Mouse (Mus musculus): Measurements from ENCODE around the gene Zfp518a.
A peak's percentile ranks its signal among the peaks of the same experiment; 100 is the strongest.

Zfp518a gene

GRCm38 (mm10) chr19:40894519-40895392 is at the start of gene Zfp518a:
Gene Zfp518a (plus strand): TSS chr19:40894705.
- peak; percentile 90 to 95 for DNase-seq

- DNase-seq, result no peak
Measured at GRCm38 (mm10) chr19:40844731-40845130, 49.8 kb upstream of the Zfp518a start.

GRCm38 (mm10) chr19:40849391-40849790 is 45.1 kb upstream of the Zfp518a start:
- no peak for DNase-seq

- DNase-seq, result no peak
Measured at GRCm38 (mm10) chr19:40859555-40859954, 35.0 kb upstream of the Zfp518a start.

- no peak for DNase-seq
Measured at GRCm38 (mm10) chr19:40868284-40868683, 26.2 kb upstream of the Zfp518a start.

GRCm38 (mm10) chr19:40869425-40870105 is 24.9 kb upstream of the Zfp518a start:
- no peak for DNase-seq

GRCm38 (mm10) chr19:40872955-40873665 is 21.4 kb upstream of the Zfp518a start:
- DNase-seq, result peak; percentile 94 to 96

GRCm38 (mm10) chr19:40881700-40882099 is 12.8 kb upstream of the Zfp518a start:
- DNase-seq, result no peak

- no peak for DNase-seq
Measured at GRCm38 (mm10) chr19:40888887-40889286, 5.6 kb upstream of the Zfp518a start.

GRCm38 (mm10) chr19:40894071-40894506 is 416 bp upstream of the Zfp518a start:
- DNase-seq, result no peak

- DNase-seq, result no peak
Measured at GRCm38 (mm10) chr19:40895393-40895703, 843 bp downstream of the Zfp518a start.

GRCm38 (mm10) chr19:40931581-40932369 is 37.3 kb downstream of the Zfp518a start:
- no peak for DNase-seq

- no peak for DNase-seq
Measured at GRCm38 (mm10) chr19:40935376-40935775, 40.9 kb downstream of the Zfp518a start.

GRCm38 (mm10) chr19:40936038-40936437 is 41.5 kb downstream of the Zfp518a start:
- DNase-seq, result no peak

- DNase-seq, result peak in 1 of 2 experiments; percentile 5
Measured at GRCm38 (mm10) chr19:40943552-40943951, 49.0 kb downstream of the Zfp518a start.

GRCm38 (mm10) chr19:40946937-40947577 is 52.6 kb downstream of the Zfp518a start:
- no peak for DNase-seq

GRCm38 (mm10) chr19:40958981-40959380 is 64.5 kb downstream of the Zfp518a start:
- no peak for DNase-seq

- DNase-seq, result peak; percentile 73 to 76
Measured at GRCm38 (mm10) chr19:40962988-40963387, 68.5 kb downstream of the Zfp518a start.

- no peak for DNase-seq
Measured at GRCm38 (mm10) chr19:40964367-40964891, 69.9 kb downstream of the Zfp518a start.

GRCm38 (mm10) chr19:40964936-40965850 is 70.7 kb downstream of the Zfp518a start:
- DNase-seq, result no peak
